Mouse (Mus musculus) megakaryocyte-erythroid progenitor cell, adult 5-6 weeks (primary cell): ENCODE measurements around the gene Trpm2. TPM values are rescaled to one million over a fixed set of nuclear protein-coding genes. Genes with fewer than 3 reads are reported as not detected.
"Not testable (repeated sequence)": the region's sequence is repeated elsewhere in the genome, so short reads cannot be mapped to it uniquely, and the experiment has no call there.

Source experiments
- ATAC-seq: replicated peaks from 2 replicates; pipeline ENCODE4 v1.8.0; 2016; ENCODE audit warnings: mild to moderate bottlenecking, inconsistent platforms; ENCODE audit not compliant: severe bottlenecking, poor library complexity, low FRiP score, low TSS enrichment
- total RNA-seq, 2 experiments: library from RNA; stranded (forward) in 1 of 2; stranded (reverse) in 1 of 2; fragments of 200-1000, 215-1000 nt in 1 of 2; fragments of >200 nt in 1 of 2; fragmentation: Nextera tagmentation in 1 of 2; gene quantifications; 2 replicates each; pipeline ENCODE4 v1.2.3; 2014 to 2017

Gene Trpm2
- total RNA-seq (2014; fragmentation: Nextera tagmentation) (0.15 TPM in 1 of 2 replicates, not detected in the other), total RNA-seq (2017) (0.23 TPM in 1 of 2 replicates, not detected in the other)

GRCm38 (mm10) chr10:77970481-77970880 lies at the start of gene Trpm2:
TSS of gene Trpm2 (minus strand) at chr10:77970563.
- no peak for ATAC-seq

- not testable (repeated sequence) for ATAC-seq
These were observed 49.6 kb upstream of the Trpm2 start for GRCm38 (mm10) chr10:78019984-78020383.

- no peak for ATAC-seq
These were observed 48.9 kb upstream of the Trpm2 start for GRCm38 (mm10) chr10:78019291-78019690.

GRCm38 (mm10) chr10:78018797-78019203 lies 48.4 kb upstream of the Trpm2 start:
- peak; percentile 98 for ATAC-seq

GRCm38 (mm10) chr10:78016366-78016765 lies 46.0 kb upstream of the Trpm2 start:
- ATAC-seq, result no peak

- ATAC-seq, result no peak
These were observed 45.1 kb upstream of the Trpm2 start for GRCm38 (mm10) chr10:78015489-78015888.

- no peak for ATAC-seq
These were observed 42.5 kb upstream of the Trpm2 start for GRCm38 (mm10) chr10:78012661-78013495.

GRCm38 (mm10) chr10:78011116-78011515 lies 40.8 kb upstream of the Trpm2 start:
- ATAC-seq, result not testable (repeated sequence)

GRCm38 (mm10) chr10:78010335-78010734 lies 40.0 kb upstream of the Trpm2 start:
- ATAC-seq, result no peak

- ATAC-seq, result peak; percentile 1; the same call in 1 of the 2 replicates
These were observed 39.6 kb upstream of the Trpm2 start, which contains the start of gene Pfkl for GRCm38 (mm10) chr10:78009945-78010293. TSS of gene Pfkl (minus strand) at chr10:78010083.

GRCm38 (mm10) chr10:78009184-78009944 lies 39.0 kb upstream of the Trpm2 start:
- ATAC-seq, result peak; percentile 92

- peak; percentile 46 for ATAC-seq
These were observed 37.8 kb upstream of the Trpm2 start for GRCm38 (mm10) chr10:78008169-78008568.

- ATAC-seq, result no peak
These were observed 36.8 kb upstream of the Trpm2 start for GRCm38 (mm10) chr10:78007203-78007602.

GRCm38 (mm10) chr10:78005791-78006438 lies 35.6 kb upstream of the Trpm2 start:
- no peak for ATAC-seq

GRCm38 (mm10) chr10:78004479-78005100 lies 34.2 kb upstream of the Trpm2 start:
- ATAC-seq, result no peak

- ATAC-seq, result no peak
These were observed 32.0 kb upstream of the Trpm2 start for GRCm38 (mm10) chr10:78002316-78002715.

- no peak for ATAC-seq
These were observed 31.4 kb upstream of the Trpm2 start for GRCm38 (mm10) chr10:78001796-78002195.

- ATAC-seq, result no peak
These were observed 29.8 kb upstream of the Trpm2 start for GRCm38 (mm10) chr10:78000200-78000599.

GRCm38 (mm10) chr10:77995639-77996038 lies 25.3 kb upstream of the Trpm2 start:
- no peak for ATAC-seq
